Comparison of ENCODE assay signal across 27 mouse cellular contexts in the genomic region with DNA sequence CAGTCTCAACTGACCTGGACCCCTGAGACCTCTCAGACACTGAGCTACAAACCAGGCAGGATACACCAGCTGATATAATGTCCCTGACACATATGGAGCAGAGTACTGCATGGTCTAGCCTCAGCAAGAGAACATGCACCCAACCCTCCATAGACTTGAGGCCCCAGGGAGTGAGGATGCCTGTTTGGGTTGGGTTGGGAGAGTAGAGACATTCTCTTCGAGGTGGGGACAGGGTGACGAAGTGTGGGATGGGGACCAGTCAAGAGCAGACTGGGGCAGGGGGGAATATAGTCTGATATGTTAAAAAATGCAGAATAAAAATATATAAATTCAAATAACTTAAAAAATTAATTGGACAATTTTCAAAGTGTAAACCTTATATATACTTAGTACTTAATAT. TPM values are rescaled to one million over a fixed set of nuclear protein-coding genes. Genes with fewer than 3 reads are reported as not detected.
"Had no signal": no experiment of that assay in that cellular context is flagged by ENCODE, and none has a peak within 500 bp of the region (broad histone marks: within the 10 kb centered on the region; RNA-seq: fewer than 3 reads in every experiment).

No protein-coding gene starts in this region.

- H3K27me3 ChIP-seq: neural tube, embryonic 13.5 days; neural tube, embryonic 15.5 days had no signal

- H3K27ac ChIP-seq: neural tube, embryonic 13.5 days; neural tube, embryonic 15.5 days had no signal

- H3K4me2 ChIP-seq: lung, embryonic 14.5 days; midbrain, embryonic 11.5 days; neural tube, embryonic 13.5 days; neural tube, embryonic 15.5 days had no signal

- H3K9ac ChIP-seq: lung, embryonic 14.5 days; neural tube, embryonic 13.5 days; neural tube, embryonic 15.5 days had no signal

- H3K36me3 ChIP-seq: neural tube, embryonic 13.5 days; neural tube, embryonic 15.5 days had no signal

- ATAC-seq: midbrain, embryonic 16.5 days had no signal

- DNase-seq: lung, adult 18-20 months; lung, embryonic 14.5 days; lung, postnatal 10 days; lung, postnatal 4 days; midbrain, embryonic 14.5 days; retina, postnatal 1 day; right cerebral cortex, adult 18-20 months; right cerebral cortex, postnatal 25 days; right cerebral cortex, postnatal 4 days; spleen, adult 18-20 months; thymus, adult 18-20 months; thymus, postnatal 14 days; thymus, postnatal 36 days had no signal

- H3K4me3 ChIP-seq: myocyte; neural tube, embryonic 13.5 days; neural tube, embryonic 15.5 days had no signal

- H3K9me3 ChIP-seq: neural tube, embryonic 13.5 days; neural tube, embryonic 15.5 days had no signal

- H3K4me1 ChIP-seq: neural tube, embryonic 13.5 days; neural tube, embryonic 15.5 days had no signal

RNA-seq across cellular contexts. Expression of a gene that starts 6.8 kb away (rescaled TPM):
- total RNA-seq: megakaryocyte, adult 5-6 weeks; megakaryocyte-erythroid progenitor cell, adult 5-6 weeks had no signal
- polyA plus RNA-seq: liver, embryonic 16.5 days; lung, embryonic 14.5 days; lung, embryonic 16.5 days; midbrain, embryonic 11.5 days; midbrain, embryonic 14.5 days; midbrain, embryonic 16.5 days; myocyte; neural tube, embryonic 11.5 days; neural tube, embryonic 13.5 days; neural tube, embryonic 15.5 days; small intestine, adult 2 months; stomach, embryonic 14.5 days; stomach, embryonic 16.5 days had no signal

RNA-seq across cellular contexts. Expression of a gene that starts 16.9 kb away (rescaled TPM):
- total RNA-seq: megakaryocyte, adult 5-6 weeks; megakaryocyte-erythroid progenitor cell, adult 5-6 weeks had no signal
- polyA plus RNA-seq: liver, embryonic 16.5 days; lung, embryonic 14.5 days; lung, embryonic 16.5 days; midbrain, embryonic 11.5 days; midbrain, embryonic 14.5 days; midbrain, embryonic 16.5 days; myocyte; neural tube, embryonic 11.5 days; neural tube, embryonic 13.5 days; neural tube, embryonic 15.5 days; small intestine, adult 2 months; stomach, embryonic 14.5 days; stomach, embryonic 16.5 days; thymus, postnatal 0 days had no signal

RNA-seq across cellular contexts. Expression of a gene that starts 18.7 kb away (rescaled TPM):
- total RNA-seq: megakaryocyte, adult 5-6 weeks; megakaryocyte-erythroid progenitor cell, adult 5-6 weeks had no signal
- polyA plus RNA-seq: liver, embryonic 16.5 days; lung, embryonic 14.5 days; lung, embryonic 16.5 days; midbrain, embryonic 11.5 days; midbrain, embryonic 14.5 days; midbrain, embryonic 16.5 days; myocyte; neural tube, embryonic 11.5 days; neural tube, embryonic 13.5 days; neural tube, embryonic 15.5 days; small intestine, adult 2 months; stomach, embryonic 14.5 days; stomach, embryonic 16.5 days; thymus, postnatal 0 days had no signal

RNA-seq across cellular contexts. Expression of a gene that starts 31.4 kb away (rescaled TPM):
- total RNA-seq: megakaryocyte, adult 5-6 weeks; megakaryocyte-erythroid progenitor cell, adult 5-6 weeks had no signal
- polyA plus RNA-seq: liver, embryonic 16.5 days; lung, embryonic 14.5 days; lung, embryonic 16.5 days; midbrain, embryonic 11.5 days; midbrain, embryonic 14.5 days; midbrain, embryonic 16.5 days; myocyte; neural tube, embryonic 11.5 days; neural tube, embryonic 13.5 days; neural tube, embryonic 15.5 days; small intestine, adult 2 months; stomach, embryonic 14.5 days; stomach, embryonic 16.5 days had no signal

RNA-seq across cellular contexts. Expression of a gene that starts 32.8 kb away (rescaled TPM):
- total RNA-seq: megakaryocyte, adult 5-6 weeks; megakaryocyte-erythroid progenitor cell, adult 5-6 weeks had no signal
- polyA plus RNA-seq: liver, embryonic 16.5 days; lung, embryonic 14.5 days; lung, embryonic 16.5 days; midbrain, embryonic 11.5 days; midbrain, embryonic 14.5 days; midbrain, embryonic 16.5 days; myocyte; neural tube, embryonic 11.5 days; neural tube, embryonic 13.5 days; neural tube, embryonic 15.5 days; small intestine, adult 2 months; stomach, embryonic 14.5 days; stomach, embryonic 16.5 days; thymus, postnatal 0 days had no signal
